Mouse (Mus musculus): ENCODE measurements around the gene Gm10197. TPM values are rescaled to one million over a fixed set of nuclear protein-coding genes. Genes with fewer than 3 reads are reported as not detected.

Gene Gm10197
- total and polyA plus RNA-seq, 2 experiments from 2014 or later = not detected

DNA sequence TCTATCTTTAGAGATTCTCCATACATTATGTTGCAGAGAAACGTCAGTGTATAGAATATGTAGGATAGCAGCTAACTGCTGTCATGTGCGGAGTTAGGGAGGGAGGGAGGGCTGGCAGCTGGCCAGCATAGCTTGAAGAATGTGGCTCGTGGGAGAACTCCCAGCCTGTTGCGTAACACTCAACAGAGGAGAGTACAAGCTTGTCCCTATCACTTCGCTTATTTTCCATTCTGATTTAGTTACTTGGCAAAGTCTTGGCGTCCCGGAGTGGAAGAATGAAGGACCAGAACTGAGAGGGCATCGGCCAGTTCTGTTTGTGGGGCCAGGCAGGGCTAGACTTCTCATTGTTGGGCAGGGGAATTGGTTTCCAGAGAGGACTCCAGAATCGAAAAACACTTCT is 6.6 kb downstream of the Gm10197 start:
- peak overlapping the region; percentile 28 for H3K4me3 ChIP-seq (ENCODE audit: low read depth, low read length)
- 5% methylated on average over 9 of the region's 9 CpGs for WGBS
- DNase-seq (ENCODE audit: low spot score) (peak; percentile 91), ATAC-seq (ENCODE audit: insufficient read depth, low read depth) (peak; percentile 78)
- H3K4me2 ChIP-seq (ENCODE audit: low read depth, low read length) = peak overlapping the region; percentile 59
- no peak overlapping the region; the same call in 1 of the 2 replicates for H3K9ac ChIP-seq (replicated peaks; ENCODE audit: low read depth, low read length)
- H3K27ac ChIP-seq (ENCODE audit: low read depth) = peak overlapping the region; percentile 65
- no peaks in the 10 kb centered on the region for H3K9me3 ChIP-seq (replicated peaks; ENCODE audit: control insufficient read depth, low read length)
- TF ChIP-seq EP300 (IDR thresholded peaks at IDR 0.05; ENCODE audit: low read depth) (no peak), CTCF (IDR thresholded peaks at IDR 0.05; ENCODE audit: low read depth) (no peak)
- H3K4me1 ChIP-seq (ENCODE audit: control insufficient read depth, insufficient read depth) = peaks cover 24% of the 10 kb centered on the region
- H3K36me3 ChIP-seq (replicated peaks; ENCODE audit: control insufficient read depth, insufficient read depth, low read length) = no peaks in the 10 kb centered on the region
- no peaks in the 10 kb centered on the region for H3K27me3 ChIP-seq (ENCODE audit: control insufficient read depth, insufficient read depth, low read length)

DNA sequence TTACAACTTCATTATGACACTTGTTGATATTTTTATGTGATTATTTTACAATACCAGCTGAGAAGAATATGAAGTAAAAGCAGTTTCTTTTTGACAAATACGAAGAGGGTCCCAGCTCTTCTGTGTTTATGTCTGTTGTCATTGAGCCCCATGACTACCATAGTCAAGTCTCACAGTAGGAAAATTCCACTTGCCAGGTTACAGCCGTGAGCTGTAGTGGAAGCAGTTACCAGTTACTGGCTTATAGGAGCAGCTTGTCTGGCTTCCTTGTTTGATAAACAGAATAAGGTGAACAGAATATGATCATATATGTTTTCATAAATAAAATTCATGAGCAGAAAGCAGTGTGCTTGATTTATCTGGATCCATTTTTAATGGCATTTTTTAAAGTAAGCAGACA is 7.0 kb downstream of the Gm10197 start:
- Histone ChIP-seq H3K4me1 (ENCODE audit: control insufficient read depth, insufficient read depth) (peaks cover 25% of the 10 kb centered on the region), H3K9ac (replicated peaks; ENCODE audit: low read depth, low read length) (no peak overlapping the region), H3K9me3 (replicated peaks; ENCODE audit: control insufficient read depth, low read length) (no peaks in the 10 kb centered on the region), H3K36me3 (replicated peaks; ENCODE audit: control insufficient read depth, insufficient read depth, low read length) (no peaks in the 10 kb centered on the region), H3K27ac (ENCODE audit: low read depth) (peak overlapping the region; percentile 65), H3K27me3 (ENCODE audit: control insufficient read depth, insufficient read depth, low read length) (no peaks in the 10 kb centered on the region), H3K4me3 (ENCODE audit: low read depth, low read length) (peak overlapping the region; percentile 28; the same call in 1 of the 2 replicates), H3K4me2 (ENCODE audit: low read depth, low read length) (peak overlapping the region; percentile 59)
- 15% methylated on average over 2 of the region's 2 CpGs for WGBS
- TF ChIP-seq EP300 (IDR thresholded peaks at IDR 0.05; ENCODE audit: low read depth) = no peak
- no peak for TF ChIP-seq CTCF (IDR thresholded peaks at IDR 0.05; ENCODE audit: low read depth)
- DNase-seq (ENCODE audit: low spot score) (peak; percentile 28), ATAC-seq (ENCODE audit: insufficient read depth, low read depth) (no peak)

GRCm38 (mm10) chr19:53362967-53363366 is 8.6 kb downstream of the Gm10197 start:
- no peaks in the 10 kb centered on the region for H3K27me3 ChIP-seq (ENCODE audit: control insufficient read depth, insufficient read depth, low read length)
- 33% methylated on average over 2 of the region's 2 CpGs for WGBS
- no peaks in the 10 kb centered on the region for H3K36me3 ChIP-seq (replicated peaks; ENCODE audit: control insufficient read depth, insufficient read depth, low read length)
- no peak overlapping the region for H3K4me3 ChIP-seq (ENCODE audit: low read depth, low read length)
- H3K9me3 ChIP-seq (replicated peaks; ENCODE audit: control insufficient read depth, low read length) = no peaks in the 10 kb centered on the region
- no peak overlapping the region for H3K9ac ChIP-seq (replicated peaks; ENCODE audit: low read depth, low read length)
- ATAC-seq (ENCODE audit: insufficient read depth, low read depth) = no peak
- peaks cover 25% of the 10 kb centered on the region for H3K4me1 ChIP-seq (ENCODE audit: control insufficient read depth, insufficient read depth)
- TF ChIP-seq EP300 (IDR thresholded peaks at IDR 0.05; ENCODE audit: low read depth) (no peak), CTCF (IDR thresholded peaks at IDR 0.05; ENCODE audit: low read depth) (peak; percentile 44)
- H3K4me2 ChIP-seq (ENCODE audit: low read depth, low read length) = no peak overlapping the region
- no peak for DNase-seq (ENCODE audit: low spot score)
- H3K27ac ChIP-seq (ENCODE audit: low read depth) = no peak overlapping the region

- Histone ChIP-seq H3K27ac (ENCODE audit: low read depth) (no peak overlapping the region), H3K9ac (replicated peaks; ENCODE audit: low read depth, low read length) (no peak overlapping the region), H3K36me3 (replicated peaks; ENCODE audit: control insufficient read depth, insufficient read depth, low read length) (no peaks in the 10 kb centered on the region), H3K4me3 (ENCODE audit: low read depth, low read length) (0 out of 2 replicates have a peak overlapping the region, but pooled peaks have one; percentile 21), H3K4me1 (ENCODE audit: control insufficient read depth, insufficient read depth) (peaks cover 17% of the 10 kb centered on the region), H3K4me2 (ENCODE audit: low read depth, low read length) (peak overlapping the region; percentile 47), H3K27me3 (ENCODE audit: control insufficient read depth, insufficient read depth, low read length) (no peaks in the 10 kb centered on the region), H3K9me3 (replicated peaks; ENCODE audit: control insufficient read depth, low read length) (no peaks in the 10 kb centered on the region)
- no peak for ATAC-seq (ENCODE audit: insufficient read depth, low read depth)
- no peak for DNase-seq (ENCODE audit: low spot score)
- WGBS = 61% methylated on average over 8 of the region's 8 CpGs
- no peak for TF ChIP-seq EP300 (IDR thresholded peaks at IDR 0.05; ENCODE audit: low read depth)
- TF ChIP-seq CTCF (IDR thresholded peaks at IDR 0.05; ENCODE audit: low read depth) = no peak
Observed at GRCm38 (mm10) chr19:53360265-53360958, 11.2 kb downstream of the Gm10197 start.

- Histone ChIP-seq H3K4me3 (ENCODE audit: low read depth, low read length) (peak overlapping the region; percentile 21), H3K4me2 (ENCODE audit: low read depth, low read length) (peak overlapping the region; percentile 47), H3K36me3 (replicated peaks; ENCODE audit: control insufficient read depth, insufficient read depth, low read length) (no peaks in the 10 kb centered on the region), H3K4me1 (ENCODE audit: control insufficient read depth, insufficient read depth) (0 out of 2 replicates have a peak, but pooled peaks cover 7% of the 10 kb centered on the region), H3K9me3 (replicated peaks; ENCODE audit: control insufficient read depth, low read length) (no peaks in the 10 kb centered on the region), H3K9ac (replicated peaks; ENCODE audit: low read depth, low read length) (peak overlapping the region; percentile 12), H3K27ac (ENCODE audit: low read depth) (peak overlapping the region; percentile 47; the same call in 1 of the 2 replicates), H3K27me3 (ENCODE audit: control insufficient read depth, insufficient read depth, low read length) (no peaks in the 10 kb centered on the region)
- ATAC-seq (ENCODE audit: insufficient read depth, low read depth) = no peak
- no peak for DNase-seq (ENCODE audit: low spot score)
- 61% methylated on average over 22 of the region's 22 CpGs for WGBS
- TF ChIP-seq CTCF (IDR thresholded peaks at IDR 0.05; ENCODE audit: low read depth) (no peak), EP300 (IDR thresholded peaks at IDR 0.05; ENCODE audit: low read depth) (no peak)
Observed at GRCm38 (mm10) chr19:53359160-53360033, 12.2 kb downstream of the Gm10197 start.
